Mouse (Mus musculus): ENCODE measurements around the gene Pin4.
A peak's percentile ranks its signal among the peaks of the same experiment; 100 is the strongest.
"Not testable (repeated sequence)": the region's sequence is repeated elsewhere in the genome, so short reads cannot be mapped to it uniquely, and the experiment has no call there.

Pin4 gene

GRCm38 (mm10) chrX:102119042-102119864, at the start of gene Pin4:
Gene Pin4, plus strand, starts transcription at chrX:102119447.
- DNase-seq (ENCODE audit: low read depth, low spot score), result peak; percentile 95

GRCm38 (mm10) chrX:102070591-102071471, 48.4 kb upstream of the Pin4 start, which contains the start of gene Rtl5:
Gene Rtl5, minus strand, starts transcription at chrX:102071304.
- no peak for DNase-seq (ENCODE audit: low read depth, low spot score)

- no peak for DNase-seq (ENCODE audit: low read depth, low spot score)
Measured at GRCm38 (mm10) chrX:102071517-102071916, 47.7 kb upstream of the Pin4 start.

GRCm38 (mm10) chrX:102073605-102074325, 45.5 kb upstream of the Pin4 start:
- DNase-seq (ENCODE audit: low read depth, low spot score), result no peak

- no peak for DNase-seq (ENCODE audit: low read depth, low spot score)
Measured at GRCm38 (mm10) chrX:102074435-102074834, 44.8 kb upstream of the Pin4 start.

- DNase-seq (ENCODE audit: low read depth, low spot score), result no peak
Measured at GRCm38 (mm10) chrX:102075158-102075557, 44.1 kb upstream of the Pin4 start.

- DNase-seq (ENCODE audit: low read depth, low spot score), result no peak
Measured at GRCm38 (mm10) chrX:102076886-102077765, 42.1 kb upstream of the Pin4 start.

- no peak for DNase-seq (ENCODE audit: low read depth, low spot score)
Measured at GRCm38 (mm10) chrX:102081076-102081475, 38.2 kb upstream of the Pin4 start.

GRCm38 (mm10) chrX:102081573-102082279, 37.5 kb upstream of the Pin4 start:
- no peak for DNase-seq (ENCODE audit: low read depth, low spot score)

- DNase-seq (ENCODE audit: low read depth, low spot score), result no peak
Measured at GRCm38 (mm10) chrX:102082340-102082739, 36.9 kb upstream of the Pin4 start.

- no peak for DNase-seq (ENCODE audit: low read depth, low spot score)
Measured at GRCm38 (mm10) chrX:102085798-102086443, 33.3 kb upstream of the Pin4 start.

GRCm38 (mm10) chrX:102090605-102091004, 28.6 kb upstream of the Pin4 start:
- DNase-seq (ENCODE audit: low read depth, low spot score), result no peak

GRCm38 (mm10) chrX:102094381-102094904, 24.8 kb upstream of the Pin4 start:
- DNase-seq (ENCODE audit: low read depth, low spot score), result no peak

GRCm38 (mm10) chrX:102101886-102102285, 17.4 kb upstream of the Pin4 start:
- no peak for DNase-seq (ENCODE audit: low read depth, low spot score)

- not testable (repeated sequence) for DNase-seq (ENCODE audit: low read depth, low spot score)
Measured at GRCm38 (mm10) chrX:102103830-102104229, 15.4 kb upstream of the Pin4 start.

- DNase-seq (ENCODE audit: low read depth, low spot score), result not testable (repeated sequence)
Measured at GRCm38 (mm10) chrX:102109349-102109748, 9.9 kb upstream of the Pin4 start.

- no peak for DNase-seq (ENCODE audit: low read depth, low spot score)
Measured at GRCm38 (mm10) chrX:102115676-102116075, 3.6 kb upstream of the Pin4 start.

GRCm38 (mm10) chrX:102121321-102121720, 2.1 kb downstream of the Pin4 start:
- DNase-seq (ENCODE audit: low read depth, low spot score), result no peak

GRCm38 (mm10) chrX:102141157-102141556, 21.9 kb downstream of the Pin4 start:
- no peak for DNase-seq (ENCODE audit: low read depth, low spot score)
